Mouse (Mus musculus) E14TG2a.4 (cell line): ENCODE results near the gene Col12a1.

Source experiments
- CTCF ChIP-seq: conservative IDR thresholded peaks from 2 replicates; pipeline ENCODE4 v1.5.1; 2014; ENCODE audit warnings: low read length
- NANOG ChIP-seq: IDR thresholded peaks from 2 replicates; pipeline ENCODE4 v1.6.1; 2014; ENCODE audit warnings: borderline replicate concordance, low read length, mixed read lengths
- POU5F1 ChIP-seq: IDR thresholded peaks from 2 replicates; pipeline ENCODE4 v1.6.1; 2014; ENCODE audit warnings: low read length, borderline replicate concordance

- TF ChIP-seq POU5F1 = no peak
- TF ChIP-seq CTCF = no peak
- TF ChIP-seq NANOG = no peak
These were observed 112.5 kb downstream of the Col12a1 start for GRCm38 (mm10) chr9:79606122-79606521.
